7 mouse cellular contexts compared by ENCODE assay signal in the genomic region with DNA sequence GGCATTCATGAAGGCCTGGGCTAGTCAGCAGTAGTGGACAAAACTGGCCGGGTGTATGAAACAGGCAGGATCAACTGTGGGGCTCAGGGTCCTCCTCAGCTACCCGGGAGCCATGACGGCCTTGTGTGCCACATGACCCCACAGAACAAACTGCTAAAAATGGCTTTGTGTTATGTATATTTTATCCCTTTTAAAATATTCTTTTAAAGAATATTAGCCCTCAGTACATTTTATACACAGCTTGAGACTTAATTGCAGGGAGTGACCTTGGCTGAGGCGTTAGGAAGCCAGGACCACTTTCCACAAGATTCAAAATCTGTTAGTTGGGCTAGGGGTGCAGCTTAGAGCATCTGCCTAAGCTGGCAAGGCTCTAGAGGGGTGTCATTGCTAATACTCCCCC. TPM values are rescaled to one million over a fixed set of nuclear protein-coding genes. Genes with fewer than 3 reads are reported as not detected.
DNase-seq lines count a peak whose midpoint lies in the region; ATAC-seq lines count a peak whose summit lies in the region.

No protein-coding gene starts in this region.

- DNase-seq in liver, embryonic 11.5 days (ENCODE audit: low spot score) = no peak
- DNase-seq in liver = no peak
- no peak for DNase-seq in thymus, adult 18-20 months
- DNase-seq in layer of hippocampus, adult 9-10 months (ENCODE audit: low spot score) = no peak

- H3K27ac ChIP-seq in liver, embryonic 11.5 days (ENCODE audit: low read depth, low read length) = no peak overlapping the region
- no peak overlapping the region for H3K27ac ChIP-seq in intestine, embryonic 15.5 days
- H3K27ac ChIP-seq in neural tube, embryonic 13.5 days (replicated peaks) = peak overlapping the region; percentile 92

- H3K4me2 ChIP-seq in liver, embryonic 11.5 days = peak overlapping the region; percentile 65
- H3K4me2 ChIP-seq in intestine, embryonic 15.5 days (replicated peaks) = peak overlapping the region; percentile 87
- H3K4me2 ChIP-seq in neural tube, embryonic 13.5 days = peak overlapping the region; percentile 63

- ATAC-seq in liver, embryonic 11.5 days (replicated peaks; ENCODE audit: low FRiP score) = no peak
- ATAC-seq in intestine, embryonic 15.5 days = no peak
- ATAC-seq in neural tube, embryonic 13.5 days (ENCODE audit: low read depth) = peak; percentile 51; the same call in 1 of the 2 replicates

- 68% methylated on average over 4 of the region's 4 CpGs for WGBS in liver, embryonic 11.5 days
- WGBS in intestine, embryonic 15.5 days = 62% methylated on average over 4 of the region's 4 CpGs
- 59% methylated on average over 4 of the region's 4 CpGs for WGBS in neural tube, embryonic 13.5 days

- no peaks in the 10 kb centered on the region for H3K4me1 ChIP-seq in liver, embryonic 11.5 days (replicated peaks; ENCODE audit: control insufficient read depth, insufficient read depth, low read length)
- peaks cover 25% of the 10 kb centered on the region for H3K4me1 ChIP-seq in erythroblast, embryonic 14.5 days (ENCODE audit: control insufficient read depth)
- H3K4me1 ChIP-seq in intestine, embryonic 15.5 days (replicated peaks) = no peaks in the 10 kb centered on the region
- H3K4me1 ChIP-seq in neural tube, embryonic 13.5 days (replicated peaks) = peaks cover 12% of the 10 kb centered on the region; the same call in 1 of the 2 replicates

- H3K9me3 ChIP-seq in liver, embryonic 11.5 days (ENCODE audit: control insufficient read depth, low read length) = no peaks in the 10 kb centered on the region
- no peaks in the 10 kb centered on the region for H3K9me3 ChIP-seq in erythroblast, embryonic 14.5 days (ENCODE audit: control insufficient read depth, low read length)
- H3K9me3 ChIP-seq in intestine, embryonic 15.5 days = no peaks in the 10 kb centered on the region
- H3K9me3 ChIP-seq in neural tube, embryonic 13.5 days = no peaks in the 10 kb centered on the region

- H3K27me3 ChIP-seq in liver, embryonic 11.5 days (replicated peaks; ENCODE audit: control insufficient read depth, insufficient read depth, low read length) = no peaks in the 10 kb centered on the region
- no peaks in the 10 kb centered on the region for H3K27me3 ChIP-seq in erythroblast, embryonic 14.5 days (ENCODE audit: control insufficient read depth)
- H3K27me3 ChIP-seq in intestine, embryonic 15.5 days (replicated peaks) = no peaks in the 10 kb centered on the region
- no peaks in the 10 kb centered on the region for H3K27me3 ChIP-seq in neural tube, embryonic 13.5 days

- H3K9ac ChIP-seq in liver, embryonic 11.5 days (ENCODE audit: low read depth, low read length) = no peak overlapping the region
- no peak overlapping the region for H3K9ac ChIP-seq in intestine, embryonic 15.5 days
- H3K9ac ChIP-seq in neural tube, embryonic 13.5 days = peak overlapping the region; percentile 78

- H3K4me3 ChIP-seq in liver, embryonic 11.5 days (ENCODE audit: low read depth, low read length) = no peak overlapping the region
- peak overlapping the region; percentile 56 for H3K4me3 ChIP-seq in erythroblast, embryonic 14.5 days (replicated peaks)
- no peak overlapping the region for H3K4me3 ChIP-seq in intestine, embryonic 15.5 days (replicated peaks)
- peak overlapping the region; percentile 41; the same call in 1 of the 2 replicates for H3K4me3 ChIP-seq in neural tube, embryonic 13.5 days

- no peaks in the 10 kb centered on the region for H3K36me3 ChIP-seq in liver, embryonic 11.5 days (ENCODE audit: control insufficient read depth, insufficient read depth, low read length)
- no peaks in the 10 kb centered on the region for H3K36me3 ChIP-seq in erythroblast, embryonic 14.5 days (ENCODE audit: control insufficient read depth)
- H3K36me3 ChIP-seq in intestine, embryonic 15.5 days = no peaks in the 10 kb centered on the region
- H3K36me3 ChIP-seq in neural tube, embryonic 13.5 days = no peaks in the 10 kb centered on the region

RNA-seq across cellular contexts. Expression of a gene that starts 5.8 kb away (rescaled TPM):
- 341 and 346 TPM in 2 replicates for polyA plus RNA-seq in liver, embryonic 11.5 days (2014; fragmentation: Nextera tagmentation; extraction: Ambion mirVana)
- 12.6 and 16.1 TPM in 2 replicates for polyA plus RNA-seq in erythroblast, embryonic 14.5 days (2012)
- 302 and 324 TPM in 2 replicates for polyA plus RNA-seq in intestine, embryonic 15.5 days (2015; fragmentation: Nextera tagmentation; extraction: Ambion mirVana)
- polyA plus RNA-seq in neural tube, embryonic 13.5 days (2015; fragmentation: Nextera tagmentation; extraction: Ambion mirVana) = 482 and 577 TPM in 2 replicates

RNA-seq across cellular contexts. Expression of a gene that starts 16.7 kb away (rescaled TPM):
- polyA plus RNA-seq in liver, embryonic 11.5 days (2014; fragmentation: Nextera tagmentation; extraction: Ambion mirVana) = not detected in 2 replicates
- polyA plus RNA-seq in erythroblast, embryonic 14.5 days (2012) = not detected in 2 replicates
- polyA plus RNA-seq in intestine, embryonic 15.5 days (2015; fragmentation: Nextera tagmentation; extraction: Ambion mirVana) = 0.42 and 0.49 TPM in 2 replicates
- polyA plus RNA-seq in neural tube, embryonic 13.5 days (2015; fragmentation: Nextera tagmentation; extraction: Ambion mirVana) = 0.78 and 1.2 TPM in 2 replicates

RNA-seq across cellular contexts. Expression of a gene that starts 45.5 kb away (rescaled TPM):
- 267 and 285 TPM in 2 replicates for polyA plus RNA-seq in liver, embryonic 11.5 days (2014; fragmentation: Nextera tagmentation; extraction: Ambion mirVana)
- 3.1 and 8.5 TPM in 2 replicates for polyA plus RNA-seq in erythroblast, embryonic 14.5 days (2012)
- polyA plus RNA-seq in intestine, embryonic 15.5 days (2015; fragmentation: Nextera tagmentation; extraction: Ambion mirVana) = 358 and 379 TPM in 2 replicates
- polyA plus RNA-seq in neural tube, embryonic 13.5 days (2015; fragmentation: Nextera tagmentation; extraction: Ambion mirVana) = 275 and 302 TPM in 2 replicates

RNA-seq across cellular contexts. Expression of a gene that starts 60.0 kb away (rescaled TPM):
- polyA plus RNA-seq in liver, embryonic 11.5 days (2014; fragmentation: Nextera tagmentation; extraction: Ambion mirVana) = 18.7 and 19.2 TPM in 2 replicates
- polyA plus RNA-seq in erythroblast, embryonic 14.5 days (2012) = 0.18 and 0.23 TPM in 2 replicates
- 19.9 and 22.0 TPM in 2 replicates for polyA plus RNA-seq in intestine, embryonic 15.5 days (2015; fragmentation: Nextera tagmentation; extraction: Ambion mirVana)
- polyA plus RNA-seq in neural tube, embryonic 13.5 days (2015; fragmentation: Nextera tagmentation; extraction: Ambion mirVana) = 26.5 and 28.4 TPM in 2 replicates

Comparison
In these comparisons a context has a peak if more than half of its experiments do, and no peak if none do; other contexts are left out.
1. H3K4me3 ChIP-seq: peak in erythroblast, embryonic 14.5 days (single experiment) and neural tube, embryonic 13.5 days (single experiment); none in liver, embryonic 11.5 days (single experiment) and intestine, embryonic 15.5 days (single experiment).
2. RNA of a gene that starts 5.8 kb away (polyA plus RNA-seq): 482 to 577 TPM in neural tube, embryonic 13.5 days, 341 to 346 TPM in liver, embryonic 11.5 days and 302 to 324 TPM in intestine, embryonic 15.5 days; 12.6 to 16.1 TPM in erythroblast, embryonic 14.5 days; every median in the first group is over 10 times any median in the second.
3. RNA of a gene that starts 45.5 kb away (polyA plus RNA-seq): 358 to 379 TPM in intestine, embryonic 15.5 days, 275 to 302 TPM in neural tube, embryonic 13.5 days and 267 to 285 TPM in liver, embryonic 11.5 days; 3.1 to 8.5 TPM in erythroblast, embryonic 14.5 days; every median in the first group is over 10 times any median in the second.
4. Peak in every context shown above with its lines, with median percentiles within 50 percentile points of each other: H3K4me2 ChIP-seq.